Mouse (Mus musculus) stomach, postnatal 0 days (tissue): ENCODE measurements around the gene Nmt1.

Experiments used
- CTCF ChIP-seq: IDR thresholded peaks from 2 replicates; pipeline ENCODE4 v1.5.1; 2016; ENCODE audit warnings: antibody characterized with exemption, low read depth, mild to moderate bottlenecking, moderate library complexity
- EP300 ChIP-seq: optimal IDR thresholded peaks from 2 replicates; pipeline ENCODE3; 2016; ENCODE audit warnings: antibody characterized with exemption

DNA sequence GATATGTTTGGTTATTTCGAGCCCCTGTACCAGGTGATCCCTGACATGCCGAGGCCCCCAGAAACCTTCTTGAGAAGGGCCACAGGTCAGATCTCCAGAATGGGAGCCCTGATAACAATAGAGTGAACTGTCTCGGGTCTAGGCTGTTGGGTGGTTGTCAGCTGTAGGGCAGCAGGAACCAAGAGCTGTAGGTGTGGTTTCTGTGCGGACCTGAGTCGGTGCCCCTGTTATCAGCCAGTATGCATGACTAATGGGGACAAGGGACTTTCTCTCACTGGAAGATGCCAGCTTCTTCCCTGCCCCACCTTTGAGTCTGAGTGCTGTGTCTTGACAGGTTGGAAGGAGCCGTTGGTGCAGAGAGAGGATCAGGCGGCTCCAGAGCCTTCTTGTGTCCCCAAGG is 76.5 kb downstream of the Nmt1 start:
- TF ChIP-seq EP300 (no peak), CTCF (no peak)
